Mouse (Mus musculus): ENCODE measurements around the gene Pfn1. TPM values are rescaled to one million over a fixed set of nuclear protein-coding genes. Genes with fewer than 3 reads are reported as not detected.
A peak's percentile ranks its signal among the peaks of the same experiment; 100 is the strongest.

Pfn1 gene
- total RNA-seq, 2 experiments from 2014 or later, result 200 to 529 TPM

GRCm38 (mm10) chr11:70656456-70656927 is 2.0 kb upstream of the Pfn1 start:
- no peak for ATAC-seq (replicated peaks; ENCODE audit: low FRiP score, poor library complexity, severe bottlenecking)

GRCm38 (mm10) chr11:70655571-70656455 is 1.4 kb upstream of the Pfn1 start:
- no peak for ATAC-seq (replicated peaks; ENCODE audit: low FRiP score, poor library complexity, severe bottlenecking)

- peak; percentile 52 for ATAC-seq (replicated peaks; ENCODE audit: low FRiP score, poor library complexity, severe bottlenecking)
Observed at GRCm38 (mm10) chr11:70654923-70655570, 603 bp upstream of the Pfn1 start.

GRCm38 (mm10) chr11:70653345-70654197 is 873 bp downstream of the Pfn1 start:
- ATAC-seq (replicated peaks; ENCODE audit: low FRiP score, poor library complexity, severe bottlenecking), result peak; percentile 54

GRCm38 (mm10) chr11:70652884-70653344 is 1.5 kb downstream of the Pfn1 start:
- no peak for ATAC-seq (replicated peaks; ENCODE audit: low FRiP score, poor library complexity, severe bottlenecking)

GRCm38 (mm10) chr11:70652029-70652883 is 2.2 kb downstream of the Pfn1 start:
- ATAC-seq (replicated peaks; ENCODE audit: low FRiP score, poor library complexity, severe bottlenecking), result no peak

- no peak for ATAC-seq (replicated peaks; ENCODE audit: low FRiP score, poor library complexity, severe bottlenecking)
Observed at GRCm38 (mm10) chr11:70651391-70651790, 3.1 kb downstream of the Pfn1 start.

- no peak for ATAC-seq (replicated peaks; ENCODE audit: low FRiP score, poor library complexity, severe bottlenecking)
Observed at GRCm38 (mm10) chr11:70650322-70651175, 3.9 kb downstream of the Pfn1 start.

GRCm38 (mm10) chr11:70649185-70649734 is 5.2 kb downstream of the Pfn1 start:
- ATAC-seq (replicated peaks; ENCODE audit: low FRiP score, poor library complexity, severe bottlenecking), result no peak

GRCm38 (mm10) chr11:70648512-70648911 is 5.9 kb downstream of the Pfn1 start:
- peak; percentile 26 for ATAC-seq (replicated peaks; ENCODE audit: low FRiP score, poor library complexity, severe bottlenecking)

- peak; percentile 32; the same call in 1 of the 2 replicates for ATAC-seq (replicated peaks; ENCODE audit: low FRiP score, poor library complexity, severe bottlenecking)
Observed at GRCm38 (mm10) chr11:70647716-70648420, 6.6 kb downstream of the Pfn1 start.

- peak; percentile 79 for ATAC-seq (replicated peaks; ENCODE audit: low FRiP score, poor library complexity, severe bottlenecking)
Observed at GRCm38 (mm10) chr11:70646691-70647650, 7.5 kb downstream of the Pfn1 start, which contains the start of the genes Rnf167 and Slc25a11. Rnf167 (plus strand) TSS chr11:70647235. Slc25a11 (minus strand) TSS chr11:70647479.

- ATAC-seq (replicated peaks; ENCODE audit: low FRiP score, poor library complexity, severe bottlenecking), result no peak
Observed at GRCm38 (mm10) chr11:70646259-70646555, 8.2 kb downstream of the Pfn1 start.

GRCm38 (mm10) chr11:70645461-70646258 is 8.8 kb downstream of the Pfn1 start:
- no peak for ATAC-seq (replicated peaks; ENCODE audit: low FRiP score, poor library complexity, severe bottlenecking)

- no peak for ATAC-seq (replicated peaks; ENCODE audit: low FRiP score, poor library complexity, severe bottlenecking)
Observed at GRCm38 (mm10) chr11:70644564-70645103, 9.8 kb downstream of the Pfn1 start.
